Mouse (Mus musculus) stomach, postnatal 0 days (tissue): ENCODE measurements around the gene Ptpro. TPM values are rescaled to one million over a fixed set of nuclear protein-coding genes. Genes with fewer than 3 reads are reported as not detected.

Experiments
- ATAC-seq: fragments of 200-750 bp; cut with Nextera tagmentation; 2 replicates; pipeline ENCODE4 v1.8.0; 2017; ENCODE audit not compliant: low FRiP score, low TSS enrichment
- DNase-seq: peaks from one replicate; pipeline ENCODE4 v3.0.0-alpha.2; 2016; ENCODE audit warnings: low spot score
- H3K27ac ChIP-seq: fragments of 300-500 bp; sonication (generic); replicated peaks from 2 replicates; pipeline ENCODE4 v1.5.1; 2014; ENCODE audit warnings: mild to moderate bottlenecking, control low read depth
- H3K27me3 ChIP-seq: fragments of 300-500 bp; sonication (generic); 2 replicates; pipeline ENCODE4 v1.6.1; 2014; ENCODE audit warnings: low read length; ENCODE audit not compliant: control insufficient read depth, insufficient read depth
- H3K36me3 ChIP-seq: fragments of 300-500 bp; sonication (generic); 2 replicates; pipeline ENCODE4 v1.6.1; 2014; ENCODE audit warnings: low read length, mixed read lengths; ENCODE audit not compliant: control insufficient read depth, insufficient read depth
- H3K4me1 ChIP-seq: fragments of 300-500 bp; sonication (generic); replicated peaks from 2 replicates; pipeline ENCODE4 v1.6.1; 2014; ENCODE audit warnings: antibody characterized with exemption; ENCODE audit not compliant: control insufficient read depth, insufficient read depth
- H3K4me2 ChIP-seq: fragments of 300-500 bp; sonication (generic); replicated peaks from 2 replicates; pipeline ENCODE4 v1.6.1; 2014; ENCODE audit warnings: low read depth, mild to moderate bottlenecking, control low read depth, moderate library complexity
- H3K4me3 ChIP-seq: fragments of 300-500 bp; sonication (generic); 2 replicates; pipeline ENCODE4 v1.5.1; 2014; ENCODE audit warnings: low read depth, low read length, control low read depth
- H3K9ac ChIP-seq: fragments of 300-500 bp; sonication (generic); 2 replicates; pipeline ENCODE4 v1.6.1; 2014; ENCODE audit warnings: mild to moderate bottlenecking, low read length, control low read depth, mixed read lengths
- H3K9me3 ChIP-seq: fragments of 300-500 bp; sonication (generic); 2 replicates; pipeline ENCODE4 v1.6.1; 2016; ENCODE audit warnings: low read length; ENCODE audit not compliant: control insufficient read depth
- CTCF ChIP-seq: IDR thresholded peaks from 2 replicates; pipeline ENCODE4 v1.5.1; 2016; ENCODE audit warnings: antibody characterized with exemption, low read depth, mild to moderate bottlenecking, moderate library complexity
- EP300 ChIP-seq: optimal IDR thresholded peaks from 2 replicates; pipeline ENCODE3; 2016; ENCODE audit warnings: antibody characterized with exemption
- WGBS: fragments of 180-500 bp; shearing (Covaris S2); extraction: QIAGEN DNeasy Blood & Tissue Kit; methylation state at CpG from one replicate; pipeline ENCODE4 v1.1.7; 2014; 5-methylcytosine and 5-hydroxymethylcytosine counted together
- polyA plus RNA-seq: library from polyadenylated mRNA; unstranded; fragments of >200 nt; fragmentation: Nextera tagmentation; extraction: Ambion mirVana; gene quantifications from 2 replicates; pipeline ENCODE4 v1.2.1, GENCODE M21; 2015

The Ptpro gene
- polyA plus RNA-seq, 1 experiment from 2014 or later, result 2.4 TPM

DNA sequence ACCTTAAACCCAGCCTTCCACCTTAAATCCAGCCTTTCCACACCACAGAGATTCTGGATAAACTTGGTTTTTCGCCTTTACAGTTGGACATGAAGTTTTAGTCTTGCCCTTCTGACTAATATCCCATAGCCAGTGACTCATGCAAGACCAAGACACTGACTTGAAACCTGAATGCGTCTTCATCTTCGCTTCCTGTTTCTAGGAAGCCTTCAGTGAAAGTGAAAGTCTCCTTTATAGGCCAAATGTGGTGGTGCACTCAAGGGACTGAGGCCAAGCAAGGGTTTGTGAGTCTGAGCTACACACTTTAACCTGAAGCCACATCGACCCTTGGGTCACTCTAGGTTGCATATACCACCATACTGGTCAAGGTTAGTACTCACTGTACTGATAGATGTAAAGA is 50.4 kb downstream of the Ptpro start:
- Histone ChIP-seq H3K27ac (no peak overlapping the region), H3K4me1 (no peaks in the 10 kb centered on the region), H3K4me3 (no peak overlapping the region), H3K9me3 (no peaks in the 10 kb centered on the region), H3K4me2 (no peak overlapping the region), H3K9ac (no peak overlapping the region), H3K27me3 (no peaks in the 10 kb centered on the region), H3K36me3 (no peaks in the 10 kb centered on the region)
- no peak for TF ChIP-seq EP300
- TF ChIP-seq CTCF, result no peak
- DNase-seq (no peak), ATAC-seq (no peak)
- WGBS, result 74% methylated on average over 4 of the region's 4 CpGs

DNA sequence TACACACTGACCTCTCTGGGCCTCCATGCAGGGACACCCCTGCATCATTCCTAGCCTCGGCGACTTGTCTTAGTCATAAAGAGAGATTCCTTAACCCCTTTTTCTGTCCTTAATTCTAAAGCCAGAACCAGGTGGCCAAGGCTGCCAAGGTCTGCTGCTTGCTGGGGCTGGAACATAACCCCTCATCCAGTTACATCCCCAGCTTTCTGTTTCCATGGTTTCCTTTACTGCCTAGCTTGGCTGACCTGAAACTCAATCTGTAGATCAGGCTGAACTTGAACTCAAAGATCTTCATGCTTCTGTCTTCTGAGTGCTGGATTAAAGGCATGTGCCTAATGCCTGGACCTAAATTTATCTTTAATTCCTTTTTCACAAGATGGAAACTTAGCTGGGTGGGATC is 51.7 kb downstream of the Ptpro start:
- 71% methylated on average over 2 of the region's 2 CpGs for WGBS

DNA sequence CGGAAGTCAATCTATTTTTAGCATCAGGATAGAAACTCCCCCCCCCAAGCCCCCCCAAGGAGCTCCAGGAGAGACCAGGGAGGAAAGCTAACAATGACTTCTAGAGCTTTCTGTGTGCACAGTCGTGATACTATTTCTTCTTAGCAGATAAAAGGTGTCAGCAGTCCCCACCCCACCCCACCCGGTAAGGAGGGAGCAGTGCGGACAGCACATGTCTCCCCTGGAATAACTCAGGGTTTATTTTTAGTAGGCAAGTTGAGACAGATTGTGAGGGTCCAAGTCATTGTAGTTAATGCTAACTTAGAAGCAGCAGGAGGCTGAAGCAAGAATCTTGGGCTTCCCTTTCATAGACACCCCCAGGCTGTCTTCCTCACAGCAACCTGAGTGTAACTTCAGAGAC is 63.1 kb downstream of the Ptpro start:
- Histone ChIP-seq H3K4me3 (no peak overlapping the region), H3K36me3 (no peaks in the 10 kb centered on the region), H3K27ac (no peak overlapping the region), H3K9ac (no peak overlapping the region), H3K4me1 (no peaks in the 10 kb centered on the region), H3K4me2 (no peak overlapping the region), H3K27me3 (no peaks in the 10 kb centered on the region), H3K9me3 (no peaks in the 10 kb centered on the region)
- 24% methylated on average over 4 of the region's 4 CpGs for WGBS
- no peak for TF ChIP-seq EP300
- TF ChIP-seq CTCF, result no peak
- ATAC-seq (no peak), DNase-seq (no peak)

More for the DNA sequence above, 51.7 kb downstream of the Ptpro start:
- Histone ChIP-seq H3K27ac (no peak overlapping the region), H3K4me1 (no peaks in the 10 kb centered on the region), H3K9ac (no peak overlapping the region), H3K4me3 (no peak overlapping the region), H3K36me3 (no peaks in the 10 kb centered on the region), H3K9me3 (no peaks in the 10 kb centered on the region), H3K27me3 (no peaks in the 10 kb centered on the region), H3K4me2 (no peak overlapping the region)
- TF ChIP-seq EP300 (no peak), CTCF (no peak)
- DNase-seq (no peak), ATAC-seq (no peak)

DNA sequence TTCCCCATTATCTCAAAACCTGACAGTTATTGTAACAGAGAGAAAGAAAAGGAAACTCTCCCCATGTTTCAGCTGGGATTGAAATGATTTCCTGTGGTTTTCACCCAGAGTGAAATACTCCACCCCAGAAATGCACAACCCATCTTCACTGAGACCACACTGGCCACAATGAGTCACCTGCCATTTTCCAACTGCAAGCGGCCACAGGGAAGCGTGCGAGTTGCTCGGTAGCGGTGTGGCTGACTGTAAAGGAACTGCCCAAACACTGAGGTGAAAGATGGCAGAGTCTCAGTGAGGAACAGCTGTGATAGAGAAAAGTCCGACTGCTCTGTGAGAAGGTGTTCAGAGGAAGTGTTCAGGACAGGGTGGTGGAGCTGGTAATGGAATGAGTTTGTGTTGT is 64.2 kb downstream of the Ptpro start:
- H3K27ac ChIP-seq, result no peak overlapping the region
- ATAC-seq, result no peak

DNA sequence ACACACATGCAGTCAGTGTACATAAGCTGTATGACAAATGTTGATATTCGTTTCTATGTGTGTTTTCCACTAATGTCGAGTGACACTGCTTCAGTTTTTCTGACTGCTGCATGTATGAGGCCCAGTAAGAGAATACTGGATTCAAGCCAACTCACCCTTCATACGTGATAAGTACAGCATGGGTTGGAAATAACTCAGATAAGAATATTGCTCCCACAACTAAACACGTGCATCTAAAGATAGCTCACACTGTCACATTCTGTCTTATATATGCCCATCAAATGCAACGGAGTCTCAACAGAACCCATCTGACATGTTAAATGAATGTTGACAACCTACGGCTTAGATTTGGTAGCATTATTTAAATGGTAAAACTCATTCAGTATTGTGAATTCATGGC is 65.4 kb downstream of the Ptpro start:
- WGBS, result 71% methylated on average over 6 of the region's 6 CpGs
- H3K27me3 ChIP-seq, result no peaks in the 10 kb centered on the region
- no peaks in the 10 kb centered on the region for H3K9me3 ChIP-seq
- no peaks in the 10 kb centered on the region for H3K36me3 ChIP-seq
- DNase-seq (no peak), ATAC-seq (no peak)
- TF ChIP-seq CTCF (no peak), EP300 (no peak)
- H3K27ac ChIP-seq, result no peak overlapping the region
- H3K4me3 ChIP-seq, result no peak overlapping the region
- no peaks in the 10 kb centered on the region for H3K4me1 ChIP-seq
- H3K9ac ChIP-seq, result no peak overlapping the region
- no peak overlapping the region for H3K4me2 ChIP-seq

More for the DNA sequence above, 64.2 kb downstream of the Ptpro start:
- Histone ChIP-seq H3K9ac (no peak overlapping the region), H3K4me3 (no peak overlapping the region), H3K9me3 (no peaks in the 10 kb centered on the region), H3K27me3 (no peaks in the 10 kb centered on the region), H3K36me3 (no peaks in the 10 kb centered on the region), H3K4me1 (no peaks in the 10 kb centered on the region), H3K4me2 (no peak overlapping the region)
- WGBS, result 81% methylated on average over 6 of the region's 6 CpGs
- TF ChIP-seq CTCF (no peak), EP300 (no peak)
- no peak for DNase-seq

DNA sequence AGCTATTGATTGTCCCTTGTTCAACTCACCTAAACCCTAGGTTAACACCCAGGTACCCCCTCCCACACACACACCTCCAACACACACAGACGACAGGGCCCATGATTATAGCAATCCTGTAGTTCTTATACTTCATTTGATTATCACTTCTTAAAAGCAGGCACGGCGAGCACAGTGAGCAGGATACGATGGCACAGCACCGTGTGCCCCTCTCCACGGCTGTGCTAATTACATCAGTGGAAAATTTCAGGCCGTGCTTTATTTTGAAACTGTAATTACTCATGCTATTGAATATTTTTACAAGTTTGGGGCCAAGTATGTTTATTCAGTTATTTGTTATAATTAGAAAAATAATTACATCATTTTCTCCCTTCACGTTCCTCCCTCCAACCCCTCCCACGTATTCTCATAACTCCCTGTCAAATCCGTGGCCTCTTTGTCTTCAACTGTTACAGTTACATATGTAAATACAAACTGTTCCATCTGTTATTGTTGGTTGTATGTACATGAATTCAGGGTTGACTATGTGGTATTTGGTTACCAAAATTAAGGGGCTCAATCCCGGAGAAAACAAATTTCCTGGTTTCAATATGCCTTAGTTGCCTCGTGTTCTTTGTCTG is 66.2 kb downstream of the Ptpro start:
- Histone ChIP-seq H3K27me3 (no peaks in the 10 kb centered on the region), H3K27ac (no peak overlapping the region), H3K9me3 (no peaks in the 10 kb centered on the region), H3K4me2 (no peak overlapping the region), H3K36me3 (no peaks in the 10 kb centered on the region), H3K4me1 (no peaks in the 10 kb centered on the region), H3K4me3 (no peak overlapping the region), H3K9ac (no peak overlapping the region)
- ATAC-seq (no peak), DNase-seq (no peak)
- TF ChIP-seq CTCF (no peak), EP300 (no peak)
- 80% methylated on average over 12 of the region's 12 CpGs for WGBS
